Mouse (Mus musculus) hindbrain, embryonic 10.5 days (tissue): ENCODE measurements around the gene Ccdc39. TPM values are rescaled to one million over a fixed set of nuclear protein-coding genes. Genes with fewer than 3 reads are reported as not detected.
A peak's percentile ranks its signal among the peaks of the same experiment; 100 is the strongest.

Experiments used
- DNase-seq: peaks from one replicate; pipeline ENCODE4 v3.0.0-alpha.2; 2017; ENCODE audit warnings: low spot score
- H3K27ac ChIP-seq: fragments of 300-500 bp; sonication (generic); 2 replicates; pipeline ENCODE4 v1.5.1; 2016; ENCODE audit warnings: mild to moderate bottlenecking, moderate library complexity
- H3K27me3 ChIP-seq: fragments of 300-500 bp; sonication (generic); 2 replicates; pipeline ENCODE4 v1.6.1; 2016; ENCODE audit warnings: mild to moderate bottlenecking; ENCODE audit not compliant: poor library complexity, insufficient read depth, severe bottlenecking
- H3K36me3 ChIP-seq: fragments of 300-500 bp; sonication (generic); 2 replicates; pipeline ENCODE4 v1.6.1; 2016; ENCODE audit warnings: mild to moderate bottlenecking, moderate library complexity
- H3K4me1 ChIP-seq: fragments of 300-500 bp; sonication (generic); replicated peaks from 2 replicates; pipeline ENCODE4 v1.6.1; 2016; ENCODE audit warnings: mild to moderate bottlenecking
- H3K4me3 ChIP-seq: fragments of 300-500 bp; sonication (generic); 2 replicates; pipeline ENCODE4 v1.5.1; 2016; ENCODE audit warnings: mild to moderate bottlenecking, moderate library complexity
- H3K9me3 ChIP-seq: fragments of 300-500 bp; sonication (generic); 2 replicates; pipeline ENCODE4 v1.6.1; 2016; ENCODE audit warnings: mild to moderate bottlenecking, moderate library complexity
- WGBS: fragments of 180-500 bp; shearing (Covaris S2); methylation state at CpG from one replicate; pipeline ENCODE4 v1.1.7; 2016; 5-methylcytosine and 5-hydroxymethylcytosine counted together
- polyA plus RNA-seq: library from polyadenylated mRNA; unstranded; fragments of >200 nt; fragmentation: Nextera tagmentation; extraction: Ambion mirVana; gene quantifications from 2 replicates; pipeline ENCODE4 v1.2.1, GENCODE M21; 2016

Ccdc39 gene
- polyA plus RNA-seq, 1 experiment from 2014 or later, result 6.8 TPM

- 88% methylated on average over 6 of the region's 6 CpGs for WGBS
These were observed 2.5 kb upstream of the Ccdc39 start for GRCm38 (mm10) chr3:33846639-33847038.

GRCm38 (mm10) chr3:33838877-33839276 is 5.2 kb downstream of the Ccdc39 start:
- H3K9me3 ChIP-seq, result no peaks in the 10 kb centered on the region
- no peaks in the 10 kb centered on the region for H3K27me3 ChIP-seq
- peaks cover 5% of the 10 kb centered on the region; the same call in 1 of the 2 replicates for H3K4me1 ChIP-seq
- 66% methylated on average over 10 of the region's 10 CpGs for WGBS
- no peak for DNase-seq
- H3K4me3 ChIP-seq, result no peak overlapping the region
- H3K27ac ChIP-seq, result no peak overlapping the region
- H3K36me3 ChIP-seq, result no peaks in the 10 kb centered on the region

More at GRCm38 (mm10) chr3:33846639-33847038, 2.5 kb upstream of the Ccdc39 start:
- Histone ChIP-seq H3K4me1 (peaks cover 11% of the 10 kb centered on the region; the same call in 1 of the 2 replicates), H3K27me3 (no peaks in the 10 kb centered on the region), H3K9me3 (no peaks in the 10 kb centered on the region), H3K4me3 (no peak overlapping the region), H3K27ac (no peak overlapping the region), H3K36me3 (no peaks in the 10 kb centered on the region)
- DNase-seq, result no peak

- Histone ChIP-seq H3K36me3 (no peaks in the 10 kb centered on the region), H3K9me3 (no peaks in the 10 kb centered on the region), H3K4me1 (no peaks in the 10 kb centered on the region), H3K27me3 (no peaks in the 10 kb centered on the region), H3K27ac (no peak overlapping the region), H3K4me3 (no peak overlapping the region)
- DNase-seq, result no peak
- 95% methylated on average over 13 of the region's 13 CpGs for WGBS
These were observed 7.5 kb downstream of the Ccdc39 start for GRCm38 (mm10) chr3:33836576-33836975.

- H3K4me3 ChIP-seq, result no peak overlapping the region
- no peaks in the 10 kb centered on the region for H3K4me1 ChIP-seq
- no peaks in the 10 kb centered on the region for H3K36me3 ChIP-seq
- no peaks in the 10 kb centered on the region for H3K9me3 ChIP-seq
- H3K27me3 ChIP-seq, result no peaks in the 10 kb centered on the region
- WGBS, result 82% methylated on average over 10 of the region's 10 CpGs
- H3K27ac ChIP-seq, result no peak overlapping the region
- no peak for DNase-seq
These were observed 11.8 kb downstream of the Ccdc39 start for GRCm38 (mm10) chr3:33832351-33832750.

GRCm38 (mm10) chr3:33824135-33824946 is 19.8 kb downstream of the Ccdc39 start:
- Histone ChIP-seq H3K4me1 (no peaks in the 10 kb centered on the region), H3K27ac (no peak overlapping the region), H3K27me3 (no peaks in the 10 kb centered on the region), H3K4me3 (no peak overlapping the region), H3K9me3 (no peaks in the 10 kb centered on the region), H3K36me3 (no peaks in the 10 kb centered on the region)
- peak; percentile 13 for DNase-seq
- WGBS, result 51% methylated on average over 9 of the region's 9 CpGs

GRCm38 (mm10) chr3:33807151-33807550 is 37.0 kb downstream of the Ccdc39 start:
- Histone ChIP-seq H3K4me1 (no peaks in the 10 kb centered on the region), H3K36me3 (peaks cover 88% of the 10 kb centered on the region), H3K9me3 (no peaks in the 10 kb centered on the region), H3K4me3 (no peak overlapping the region), H3K27me3 (no peaks in the 10 kb centered on the region), H3K27ac (no peak overlapping the region)
- WGBS, result 80% methylated on average over 1 of the region's 1 CpGs
- no peak for DNase-seq

GRCm38 (mm10) chr3:33800513-33800820 is 43.6 kb downstream of the Ccdc39 start:
- Histone ChIP-seq H3K27me3 (no peaks in the 10 kb centered on the region), H3K36me3 (peaks cover 25% of the 10 kb centered on the region), H3K27ac (peak overlapping the region; percentile 94), H3K4me1 (peaks cover 11% of the 10 kb centered on the region), H3K4me3 (peak overlapping the region; percentile 83), H3K9me3 (no peaks in the 10 kb centered on the region)
- WGBS, result 0% methylated on average over 16 of the region's 16 CpGs
- no peak for DNase-seq

GRCm38 (mm10) chr3:33799617-33800512 is 44.2 kb downstream of the Ccdc39 start, which contains the start of gene Ttc14:
Ttc14 (plus strand) TSS chr3:33799832.
- peak; percentile 97 for DNase-seq
- H3K27me3 ChIP-seq, result no peaks in the 10 kb centered on the region
- H3K4me3 ChIP-seq, result peak within 1 kb of the TSS; percentile 83
- peak within 1 kb of the TSS; percentile 94 for H3K27ac ChIP-seq
- WGBS, result under 1% methylated on average over 90 of the region's 90 CpGs
- H3K9me3 ChIP-seq, result no peaks in the 10 kb centered on the region
- peaks cover 19% of the 10 kb centered on the region for H3K36me3 ChIP-seq
- peaks cover 11% of the 10 kb centered on the region for H3K4me1 ChIP-seq

- H3K27me3 ChIP-seq, result no peaks in the 10 kb centered on the region
- no peaks in the 10 kb centered on the region for H3K4me1 ChIP-seq
- DNase-seq, result no peak
- no peak overlapping the region for H3K4me3 ChIP-seq
- no peaks in the 10 kb centered on the region for H3K9me3 ChIP-seq
- no peak overlapping the region for H3K27ac ChIP-seq
- no peaks in the 10 kb centered on the region for H3K36me3 ChIP-seq
These were observed 53.1 kb downstream of the Ccdc39 start for GRCm38 (mm10) chr3:33790975-33791374.

Other genes starting within 250 kb of the Ccdc39 start
- 53.0 and 57.8 TPM in 2 replicates for gene Ttc14, start 44.5 kb downstream of the Ccdc39 start, polyA plus RNA-seq
- gene Fxr1, start 175.6 kb upstream of the Ccdc39 start, polyA plus RNA-seq, result 35.5 and 55.2 TPM in 2 replicates
- gene Dnajc19, start 237.0 kb upstream of the Ccdc39 start, polyA plus RNA-seq, result 182 and 189 TPM in 2 replicates